Mouse (Mus musculus): Measurements from ENCODE around the gene Maats1. TPM values are rescaled to one million over a fixed set of nuclear protein-coding genes. Genes with fewer than 3 reads are reported as not detected.

Maats1 gene
- total RNA-seq, 1 experiment from 2014 or later, result not detected

GRCm38 (mm10) chr16:38371705-38372296, 29.9 kb upstream of the Maats1 start:
- ATAC-seq (replicated peaks; ENCODE audit: low read depth, poor library complexity, severe bottlenecking), result peak; percentile 64

- ATAC-seq (replicated peaks; ENCODE audit: low read depth, poor library complexity, severe bottlenecking), result no peak
Observed at GRCm38 (mm10) chr16:38370633-38371374, 28.9 kb upstream of the Maats1 start.

- ATAC-seq (replicated peaks; ENCODE audit: low read depth, poor library complexity, severe bottlenecking), result no peak
Observed at GRCm38 (mm10) chr16:38369992-38370484, 28.1 kb upstream of the Maats1 start.

- no peak for ATAC-seq (replicated peaks; ENCODE audit: low read depth, poor library complexity, severe bottlenecking)
Observed at GRCm38 (mm10) chr16:38369431-38369830, 27.5 kb upstream of the Maats1 start.

GRCm38 (mm10) chr16:38369000-38369399, 27.1 kb upstream of the Maats1 start:
- ATAC-seq (replicated peaks; ENCODE audit: low read depth, poor library complexity, severe bottlenecking), result no peak

GRCm38 (mm10) chr16:38368336-38368735, 26.4 kb upstream of the Maats1 start:
- peak; percentile 65 for ATAC-seq (replicated peaks; ENCODE audit: low read depth, poor library complexity, severe bottlenecking)

- no peak for ATAC-seq (replicated peaks; ENCODE audit: low read depth, poor library complexity, severe bottlenecking)
Observed at GRCm38 (mm10) chr16:38366231-38366630, 24.3 kb upstream of the Maats1 start.

- no peak for ATAC-seq (replicated peaks; ENCODE audit: low read depth, poor library complexity, severe bottlenecking)
Observed at GRCm38 (mm10) chr16:38365390-38365789, 23.4 kb upstream of the Maats1 start.

- ATAC-seq (replicated peaks; ENCODE audit: low read depth, poor library complexity, severe bottlenecking), result no peak
Observed at GRCm38 (mm10) chr16:38363657-38364056, 21.7 kb upstream of the Maats1 start.

- no peak for ATAC-seq (replicated peaks; ENCODE audit: low read depth, poor library complexity, severe bottlenecking)
Observed at GRCm38 (mm10) chr16:38363256-38363595, 21.3 kb upstream of the Maats1 start.

GRCm38 (mm10) chr16:38362493-38363255, 20.7 kb upstream of the Maats1 start:
- no peak for ATAC-seq (replicated peaks; ENCODE audit: low read depth, poor library complexity, severe bottlenecking)

- ATAC-seq (replicated peaks; ENCODE audit: low read depth, poor library complexity, severe bottlenecking), result no peak
Observed at GRCm38 (mm10) chr16:38361933-38362332, 20.0 kb upstream of the Maats1 start, which contains the start of gene Popdc2. Popdc2 (plus strand) TSS chr16:38362209.

GRCm38 (mm10) chr16:38360317-38360716, 18.4 kb upstream of the Maats1 start:
- ATAC-seq (replicated peaks; ENCODE audit: low read depth, poor library complexity, severe bottlenecking), result no peak

- ATAC-seq (replicated peaks; ENCODE audit: low read depth, poor library complexity, severe bottlenecking), result 0 out of 2 replicates have a peak, but pooled peaks have one; percentile 22
Observed at GRCm38 (mm10) chr16:38359857-38360256, 17.9 kb upstream of the Maats1 start.

- ATAC-seq (replicated peaks; ENCODE audit: low read depth, poor library complexity, severe bottlenecking), result no peak
Observed at GRCm38 (mm10) chr16:38359241-38359640, 17.3 kb upstream of the Maats1 start.

GRCm38 (mm10) chr16:38358256-38358812, 16.4 kb upstream of the Maats1 start:
- no peak for ATAC-seq (replicated peaks; ENCODE audit: low read depth, poor library complexity, severe bottlenecking)

GRCm38 (mm10) chr16:38354185-38354913, 12.4 kb upstream of the Maats1 start:
- peak; percentile 71; the same call in 1 of the 2 replicates for ATAC-seq (replicated peaks; ENCODE audit: low read depth, poor library complexity, severe bottlenecking)

GRCm38 (mm10) chr16:38353642-38354041, 11.7 kb upstream of the Maats1 start:
- ATAC-seq (replicated peaks; ENCODE audit: low read depth, poor library complexity, severe bottlenecking), result peak; percentile 33; the same call in 1 of the 2 replicates

- no peak for ATAC-seq (replicated peaks; ENCODE audit: low read depth, poor library complexity, severe bottlenecking)
Observed at GRCm38 (mm10) chr16:38352851-38353250, 10.9 kb upstream of the Maats1 start.

GRCm38 (mm10) chr16:38352031-38352430, 10.1 kb upstream of the Maats1 start:
- ATAC-seq (replicated peaks; ENCODE audit: low read depth, poor library complexity, severe bottlenecking), result no peak
